Mouse (Mus musculus) yolk sac, embryonic 10.5 days (tissue): ENCODE results near the gene Prkar1b.

Source experiments
- DNase-seq: peaks from one replicate; pipeline ENCODE4 v3.0.0-alpha.2; 2017; ENCODE audit warnings: low spot score

Gene Prkar1b

GRCm38 (mm10) chr5:139060460-139061051 is 89.2 kb downstream of the Prkar1b start:
- DNase-seq = no peak

- no peak for DNase-seq
Observed at GRCm38 (mm10) chr5:139053176-139053575, 96.6 kb downstream of the Prkar1b start.

DNA sequence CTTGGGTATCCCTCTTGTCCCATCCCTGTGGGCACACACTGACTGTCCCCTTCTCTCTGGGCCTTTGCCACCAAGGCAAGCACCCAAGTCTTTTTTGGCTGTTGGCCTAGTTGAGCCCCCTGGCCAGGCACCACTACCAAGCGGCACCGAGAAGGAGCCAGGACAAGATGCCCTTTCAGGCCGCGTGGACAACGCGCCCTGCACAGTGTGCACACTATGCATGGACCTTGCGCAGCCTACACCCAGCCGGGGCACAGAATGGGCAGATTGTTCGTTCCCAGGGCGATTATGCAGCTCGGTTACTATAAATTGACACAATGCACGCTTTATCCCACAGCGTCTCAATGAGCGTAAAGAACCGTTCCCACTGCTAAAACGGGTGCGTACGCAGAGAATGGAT is 98.5 kb downstream of the Prkar1b start:
- no peak for DNase-seq

- no peak for DNase-seq
Observed at GRCm38 (mm10) chr5:139049367-139049766, 100.4 kb downstream of the Prkar1b start.

- no peak for DNase-seq
Observed at GRCm38 (mm10) chr5:139047171-139047570, 102.6 kb downstream of the Prkar1b start.

GRCm38 (mm10) chr5:139046636-139047035 is 103.2 kb downstream of the Prkar1b start:
- DNase-seq = no peak

DNA sequence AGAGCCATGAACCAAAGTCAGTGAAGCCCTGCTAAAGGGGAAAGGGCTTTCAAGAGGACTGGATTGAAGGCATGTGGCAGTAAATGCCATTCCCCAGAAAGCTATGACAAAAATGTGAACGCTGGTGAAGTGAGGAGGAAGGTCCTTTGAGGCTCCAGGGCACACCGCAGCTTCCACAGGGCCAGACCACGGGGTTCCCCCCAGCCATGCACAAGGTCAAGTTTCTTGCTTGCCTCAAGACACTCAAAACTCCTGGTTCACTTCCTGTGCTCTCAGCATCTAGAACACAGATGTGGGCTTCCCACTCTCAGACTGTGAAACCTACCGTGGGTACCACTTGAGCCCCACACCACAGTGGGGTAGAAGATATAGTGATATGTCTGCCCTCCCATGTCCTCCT is 106.3 kb downstream of the Prkar1b start:
- no peak for DNase-seq

- DNase-seq = no peak
Observed at GRCm38 (mm10) chr5:139042299-139042698, 107.5 kb downstream of the Prkar1b start.

- DNase-seq = no peak
Observed at GRCm38 (mm10) chr5:139035171-139035570, 114.6 kb downstream of the Prkar1b start.

- DNase-seq = no peak
Observed at GRCm38 (mm10) chr5:139034746-139035145, 115.1 kb downstream of the Prkar1b start.

DNA sequence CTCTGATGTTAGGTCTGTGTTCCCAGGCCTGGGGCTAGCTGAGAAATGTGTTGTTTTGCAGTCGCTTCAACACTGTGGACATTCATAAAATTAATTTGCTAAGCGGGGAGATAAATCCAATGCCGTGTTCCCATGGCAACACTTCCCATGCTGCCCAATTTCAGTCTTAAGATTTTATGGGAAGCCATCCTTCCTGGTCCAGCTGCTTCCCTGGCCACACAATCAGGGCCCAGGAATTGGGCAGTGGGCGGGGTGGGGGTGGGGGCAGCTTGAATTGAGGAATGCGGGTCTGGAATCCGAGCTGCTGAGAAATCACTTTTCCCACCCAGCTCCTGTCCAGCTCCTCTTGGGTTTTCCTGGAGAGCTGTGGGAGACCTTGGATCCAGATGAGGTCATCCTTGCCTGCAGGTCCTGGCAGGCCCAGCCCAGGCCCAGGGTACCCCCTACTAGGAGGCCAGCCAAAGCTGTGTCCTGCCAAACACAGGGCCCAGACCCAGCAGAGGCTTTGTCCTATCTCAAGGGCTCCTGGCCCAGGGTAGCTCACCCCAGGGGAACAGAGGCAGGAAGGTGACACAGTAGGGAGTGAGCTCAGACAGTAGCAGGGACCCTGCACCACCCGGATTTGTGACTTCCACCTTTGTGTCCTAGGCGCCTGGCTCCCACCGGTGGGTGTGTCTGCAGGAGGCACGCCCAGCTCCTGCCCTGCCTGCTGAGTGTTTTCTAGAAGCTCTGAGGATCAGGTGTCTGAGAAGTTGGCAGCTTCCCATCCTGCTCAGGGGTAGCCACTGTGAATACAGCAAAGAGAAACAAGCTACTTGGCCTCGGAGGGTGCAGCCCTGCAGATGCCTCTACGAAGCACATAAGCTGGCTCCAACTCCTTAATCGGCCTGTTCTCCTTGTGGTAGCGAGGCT is 116.1 kb downstream of the Prkar1b start:
- peak; percentile 59 for DNase-seq

DNA sequence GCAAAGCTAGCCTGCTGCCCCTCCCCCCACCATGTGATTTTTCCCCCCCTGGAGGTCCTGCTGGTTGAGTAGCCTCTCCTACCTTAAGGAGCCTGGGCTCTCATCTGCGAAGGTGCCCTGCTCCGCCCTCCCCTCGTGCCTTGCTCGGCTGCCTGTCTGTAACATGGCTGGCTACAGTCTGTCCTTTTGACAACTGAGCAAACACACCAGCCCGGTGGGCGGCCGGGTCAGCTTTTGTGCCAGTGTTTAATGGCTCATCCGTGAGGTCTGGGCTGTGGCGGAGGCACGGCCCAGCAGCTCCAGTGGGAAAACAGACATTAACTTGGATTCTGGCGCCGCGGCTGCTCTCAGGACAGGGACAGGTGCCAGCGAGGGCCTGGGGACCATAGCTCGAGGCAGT is 122.2 kb downstream of the Prkar1b start:
- no peak for DNase-seq

DNA sequence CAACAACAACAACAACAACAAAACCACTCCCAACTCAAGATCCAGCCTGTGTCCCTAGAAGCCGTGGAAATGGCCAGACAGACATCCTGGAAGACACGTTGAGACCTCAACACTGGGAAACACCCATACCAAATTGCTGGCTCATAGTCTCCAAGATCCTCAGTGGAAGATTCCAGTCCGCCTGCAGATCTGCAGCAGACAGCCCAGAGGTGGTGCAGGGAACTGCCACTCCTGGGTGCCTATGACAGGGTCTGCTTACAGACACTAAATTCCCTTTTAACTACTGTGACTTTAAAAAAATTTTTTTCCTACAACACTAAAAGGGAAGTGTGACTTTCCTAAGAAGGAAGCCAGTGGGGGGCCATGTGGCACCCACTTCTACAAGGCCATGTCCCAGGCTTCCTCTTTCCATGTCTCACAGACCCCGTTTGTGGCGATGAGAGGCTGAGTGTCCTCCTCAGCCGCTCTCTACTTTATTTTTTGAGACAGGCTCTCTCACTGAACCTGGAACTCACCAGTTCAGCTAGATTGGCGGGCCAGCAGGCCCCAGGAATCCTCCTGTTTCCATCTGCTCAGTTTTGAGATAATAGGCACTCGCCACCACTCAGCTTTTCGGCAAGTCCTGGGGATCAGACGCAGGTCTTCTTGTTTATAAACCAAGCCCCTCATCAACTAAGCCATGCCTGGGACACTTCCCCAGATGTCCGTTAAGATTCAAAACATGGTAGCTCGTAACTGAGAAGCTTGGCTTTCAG is 125.3 kb downstream of the Prkar1b start:
- DNase-seq = no peak

DNA sequence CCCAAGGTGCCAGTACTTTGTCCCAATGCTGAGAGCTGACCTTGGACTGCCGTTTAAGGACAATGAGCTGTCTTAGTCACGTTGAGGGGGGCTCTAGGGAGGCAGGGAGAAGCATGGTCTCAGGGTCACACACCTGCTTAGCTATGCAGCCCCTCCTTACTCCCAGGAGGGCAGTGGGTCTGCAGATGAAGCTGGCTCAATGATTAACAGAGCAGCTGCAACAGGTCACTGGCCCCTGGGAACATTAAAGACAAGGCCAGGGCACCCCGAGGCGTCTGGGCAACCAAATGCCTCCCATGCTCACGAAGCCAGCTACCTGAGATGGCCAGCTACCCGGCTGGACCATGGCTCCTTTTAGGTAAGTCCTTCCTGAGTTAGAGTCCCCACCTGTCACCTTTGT is 129.2 kb downstream of the Prkar1b start:
- DNase-seq = no peak

DNA sequence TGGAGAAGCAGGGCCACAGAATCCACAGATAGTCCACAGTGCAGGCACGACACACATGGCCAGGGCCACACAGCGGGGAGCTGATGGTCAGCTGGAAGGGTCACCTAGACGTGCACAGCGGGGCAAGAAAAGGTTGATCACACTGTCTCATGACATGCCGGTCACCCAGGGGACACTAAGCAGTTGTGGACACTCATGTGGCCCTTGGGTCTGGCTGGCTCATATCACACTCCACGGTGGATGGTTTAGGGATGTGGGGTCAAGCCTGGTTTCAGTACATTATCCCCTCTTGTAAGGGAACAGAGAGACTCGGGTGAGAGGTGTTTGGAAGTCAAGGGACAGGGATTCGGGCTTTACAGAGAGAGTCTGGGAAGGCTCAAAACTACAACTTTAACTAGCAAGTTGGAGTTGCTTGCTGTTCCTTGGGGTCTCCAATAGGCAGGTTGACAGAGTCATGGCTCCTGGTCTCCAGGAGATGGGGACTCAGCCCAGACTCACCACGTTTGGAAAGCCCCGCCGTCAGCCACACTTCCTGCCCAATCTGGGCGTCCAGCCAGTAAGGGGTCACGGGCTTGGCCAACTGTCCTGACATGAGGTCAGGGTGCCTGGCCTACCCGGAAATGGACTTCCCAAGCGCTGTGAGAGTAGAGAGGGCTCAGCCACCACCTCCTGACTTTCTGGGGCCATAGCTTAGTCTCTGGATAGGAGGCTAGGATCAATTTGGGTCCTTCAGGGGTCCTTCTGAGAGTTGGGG is 132.3 kb downstream of the Prkar1b start:
- DNase-seq = peak; percentile 18

- DNase-seq = peak; percentile 25
Observed at GRCm38 (mm10) chr5:139015097-139015496, 134.7 kb downstream of the Prkar1b start.

- no peak for DNase-seq
Observed at GRCm38 (mm10) chr5:139010649-139011048, 139.2 kb downstream of the Prkar1b start.

- DNase-seq = no peak
Observed at GRCm38 (mm10) chr5:139007141-139007775, 142.5 kb downstream of the Prkar1b start.

- no peak for DNase-seq
Observed at GRCm38 (mm10) chr5:139004588-139004987, 145.2 kb downstream of the Prkar1b start.

- no peak for DNase-seq
Observed at GRCm38 (mm10) chr5:138999716-139000115, 150.1 kb downstream of the Prkar1b start.

DNA sequence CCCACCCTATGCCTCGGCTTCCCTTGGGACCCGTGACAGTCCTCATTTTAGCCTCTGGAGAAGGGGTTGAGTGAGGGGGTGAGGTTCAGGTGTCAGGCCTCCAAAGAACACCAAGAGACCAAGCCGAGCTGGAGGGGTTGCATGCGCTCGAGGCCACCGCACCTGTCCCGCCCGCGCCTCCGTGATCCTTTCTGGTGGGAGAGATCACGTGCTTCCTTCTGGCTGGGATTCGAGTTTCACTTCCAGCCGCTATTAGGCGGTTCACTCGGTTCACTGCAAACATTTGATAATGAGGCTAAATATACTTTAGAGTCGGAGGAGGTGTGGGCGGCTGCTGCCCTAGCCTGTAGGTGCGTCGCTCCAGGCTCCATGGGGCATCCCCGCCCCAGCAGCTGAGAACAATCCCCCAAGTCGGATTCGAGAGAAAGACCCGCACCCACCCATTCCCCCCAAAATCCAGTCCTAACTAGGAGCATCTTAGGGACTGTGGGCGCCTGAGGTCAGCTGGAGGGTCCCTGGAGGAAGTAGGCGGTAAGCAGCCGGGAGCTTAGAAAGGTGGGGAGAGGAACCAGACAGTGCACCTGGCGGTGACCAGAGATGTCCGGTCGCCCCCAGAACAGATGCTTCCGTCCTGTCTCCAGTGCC is 151.7 kb downstream of the Prkar1b start:
- no peak for DNase-seq
